Mouse (Mus musculus): ENCODE data around the gene Cnnm3. TPM values are rescaled to one million over a fixed set of nuclear protein-coding genes. Genes with fewer than 3 reads are reported as not detected.
A peak's percentile ranks its signal among the peaks of the same experiment; 100 is the strongest.

Gene Cnnm3
- polyA plus RNA-seq, 1 experiment from 2014 or later = 3.3 TPM

DNA sequence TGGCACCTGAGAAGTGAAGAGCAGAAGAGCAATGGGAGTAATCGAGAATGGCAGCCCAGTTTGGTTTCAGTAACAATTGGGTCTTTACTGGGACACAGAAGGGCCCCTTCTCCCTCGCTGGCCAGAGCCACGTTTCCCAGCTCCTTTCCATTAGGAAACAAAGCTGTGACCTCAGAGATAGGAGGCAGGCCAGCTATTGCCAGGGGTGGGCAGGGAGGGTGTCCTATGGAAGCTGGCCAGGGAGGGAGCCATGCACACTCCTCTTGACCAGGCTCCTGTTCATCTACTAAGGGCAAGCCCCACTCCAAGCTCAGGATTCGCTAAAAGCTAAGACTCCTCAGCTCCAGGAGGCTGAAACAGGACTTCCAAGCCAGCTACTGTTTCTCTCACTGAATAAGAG, 47.6 kb downstream of the Cnnm3 start:
- Histone ChIP-seq H3K9me3 (ENCODE audit: low read length) (no peaks in the 10 kb centered on the region), H3K27ac (ENCODE audit: low read length) (peak overlapping the region; percentile 99), H3K4me2 (replicated peaks; ENCODE audit: low read depth, low read length) (peak overlapping the region; percentile 84), H3K4me3 (ENCODE audit: low read depth, low read length) (no peak overlapping the region; the same call in 1 of the 2 replicates), H3K4me1 (ENCODE audit: insufficient read depth, low read depth, low read length) (peaks cover 24% of the 10 kb centered on the region), H3K9ac (replicated peaks; ENCODE audit: low read depth) (no peak overlapping the region), H3K27me3 (replicated peaks; ENCODE audit: insufficient read depth, low read length) (no peaks in the 10 kb centered on the region), H3K36me3 (ENCODE audit: insufficient read depth, low read length) (no peaks in the 10 kb centered on the region)
- ATAC-seq (no peak), DNase-seq (ENCODE audit: low spot score) (peak; percentile 57)
- WGBS = 13% methylated on average over 4 of the region's 4 CpGs
- peak; percentile 24; the same call in 1 of the 2 replicates for TF ChIP-seq CTCF (IDR thresholded peaks at IDR 0.05)
- TF ChIP-seq EP300 (IDR thresholded peaks at IDR 0.05) = no peak

- WGBS = 68% methylated on average over 5 of the region's 5 CpGs
- Histone ChIP-seq H3K9ac (replicated peaks; ENCODE audit: low read depth) (no peak overlapping the region), H3K4me2 (replicated peaks; ENCODE audit: low read depth, low read length) (no peak overlapping the region), H3K4me3 (ENCODE audit: low read depth, low read length) (no peak overlapping the region), H3K27me3 (replicated peaks; ENCODE audit: insufficient read depth, low read length) (no peaks in the 10 kb centered on the region), H3K27ac (ENCODE audit: low read length) (no peak overlapping the region), H3K36me3 (ENCODE audit: insufficient read depth, low read length) (no peaks in the 10 kb centered on the region), H3K9me3 (ENCODE audit: low read length) (no peaks in the 10 kb centered on the region), H3K4me1 (ENCODE audit: insufficient read depth, low read depth, low read length) (peaks cover 19% of the 10 kb centered on the region)
- ATAC-seq (no peak), DNase-seq (ENCODE audit: low spot score) (no peak)
- TF ChIP-seq CTCF (IDR thresholded peaks at IDR 0.05) (no peak), EP300 (IDR thresholded peaks at IDR 0.05) (no peak)
These were observed 48.2 kb downstream of the Cnnm3 start for GRCm38 (mm10) chr1:36559888-36560287.

GRCm38 (mm10) chr1:36560903-36561302, 49.2 kb downstream of the Cnnm3 start:
- peaks cover 8% of the 10 kb centered on the region for H3K4me1 ChIP-seq (ENCODE audit: insufficient read depth, low read depth, low read length)
- H3K9me3 ChIP-seq (ENCODE audit: low read length) = no peaks in the 10 kb centered on the region
- 47% methylated on average over 6 of the region's 6 CpGs for WGBS
- DNase-seq (ENCODE audit: low spot score) (no peak), ATAC-seq (no peak)
- H3K27me3 ChIP-seq (replicated peaks; ENCODE audit: insufficient read depth, low read length) = no peaks in the 10 kb centered on the region
- no peak overlapping the region for H3K4me2 ChIP-seq (replicated peaks; ENCODE audit: low read depth, low read length)
- no peaks in the 10 kb centered on the region for H3K36me3 ChIP-seq (ENCODE audit: insufficient read depth, low read length)
- H3K27ac ChIP-seq (ENCODE audit: low read length) = no peak overlapping the region
- no peak overlapping the region for H3K4me3 ChIP-seq (ENCODE audit: low read depth, low read length)
- no peak overlapping the region for H3K9ac ChIP-seq (replicated peaks; ENCODE audit: low read depth)
- TF ChIP-seq CTCF (IDR thresholded peaks at IDR 0.05) (no peak), EP300 (IDR thresholded peaks at IDR 0.05) (peak; percentile 72)

DNA sequence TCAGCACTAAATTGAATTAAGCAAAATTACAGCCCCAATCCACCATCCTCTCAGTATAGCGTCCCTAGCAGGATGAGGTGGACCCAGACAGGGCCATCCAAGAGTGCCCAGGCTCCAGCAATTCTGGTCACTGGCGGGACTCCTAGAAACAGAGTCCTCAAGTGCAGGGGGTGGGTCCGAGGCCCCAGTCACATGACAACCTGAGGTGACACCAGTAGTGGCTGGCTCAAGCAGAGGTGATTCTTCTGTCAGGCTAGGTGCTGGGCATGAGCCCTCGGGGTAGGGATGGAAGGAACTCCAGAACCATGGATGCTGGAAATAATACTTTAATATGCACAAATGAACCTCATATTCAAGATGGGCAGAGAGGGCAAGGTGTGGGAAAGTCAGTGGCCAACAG, 50.7 kb downstream of the Cnnm3 start:
- H3K27ac ChIP-seq (ENCODE audit: low read length) = no peak overlapping the region
- H3K4me3 ChIP-seq (ENCODE audit: low read depth, low read length) = no peak overlapping the region
- DNase-seq (ENCODE audit: low spot score) = no peak
- H3K27me3 ChIP-seq (replicated peaks; ENCODE audit: insufficient read depth, low read length) = no peaks in the 10 kb centered on the region
- WGBS = 60% methylated on average over 4 of the region's 4 CpGs
- H3K9ac ChIP-seq (replicated peaks; ENCODE audit: low read depth) = no peak overlapping the region
- peaks cover 7% of the 10 kb centered on the region for H3K4me1 ChIP-seq (ENCODE audit: insufficient read depth, low read depth, low read length)
- H3K9me3 ChIP-seq (ENCODE audit: low read length) = no peaks in the 10 kb centered on the region
- H3K36me3 ChIP-seq (ENCODE audit: insufficient read depth, low read length) = no peaks in the 10 kb centered on the region
- TF ChIP-seq CTCF (IDR thresholded peaks at IDR 0.05) (no peak), EP300 (IDR thresholded peaks at IDR 0.05) (no peak)
- no peak overlapping the region for H3K4me2 ChIP-seq (replicated peaks; ENCODE audit: low read depth, low read length)
- ATAC-seq = no peak

DNA sequence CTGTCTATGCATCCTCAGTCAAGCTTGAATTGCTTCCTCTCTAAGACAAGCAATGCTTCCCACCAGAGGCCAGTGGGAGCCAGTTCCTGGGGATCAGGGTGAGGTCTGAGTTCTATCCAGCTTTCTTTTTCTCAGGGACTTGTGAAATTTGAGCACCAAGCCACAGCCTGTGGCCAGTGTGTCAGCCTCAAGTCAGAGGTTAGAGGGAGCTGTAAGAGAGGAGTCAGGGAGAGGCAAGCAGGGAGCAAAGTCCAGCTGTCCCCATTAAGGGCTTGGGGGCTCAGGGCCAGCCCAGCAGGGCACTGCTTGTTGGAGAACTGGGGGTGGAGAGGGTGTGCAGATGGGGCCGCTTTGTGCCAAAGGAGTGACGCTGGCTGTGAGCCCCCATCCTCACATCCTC, 51.5 kb downstream of the Cnnm3 start:
- Histone ChIP-seq H3K4me2 (replicated peaks; ENCODE audit: low read depth, low read length) (no peak overlapping the region), H3K4me3 (ENCODE audit: low read depth, low read length) (no peak overlapping the region), H3K36me3 (ENCODE audit: insufficient read depth, low read length) (no peaks in the 10 kb centered on the region), H3K27me3 (replicated peaks; ENCODE audit: insufficient read depth, low read length) (no peaks in the 10 kb centered on the region), H3K9me3 (ENCODE audit: low read length) (no peaks in the 10 kb centered on the region), H3K9ac (replicated peaks; ENCODE audit: low read depth) (no peak overlapping the region), H3K4me1 (ENCODE audit: insufficient read depth, low read depth, low read length) (peaks cover 7% of the 10 kb centered on the region), H3K27ac (ENCODE audit: low read length) (no peak overlapping the region)
- TF ChIP-seq EP300 (IDR thresholded peaks at IDR 0.05) = no peak
- no peak for TF ChIP-seq CTCF (IDR thresholded peaks at IDR 0.05)
- DNase-seq (ENCODE audit: low spot score) (no peak), ATAC-seq (no peak)
- WGBS = 83% methylated on average over 2 of the region's 2 CpGs

DNA sequence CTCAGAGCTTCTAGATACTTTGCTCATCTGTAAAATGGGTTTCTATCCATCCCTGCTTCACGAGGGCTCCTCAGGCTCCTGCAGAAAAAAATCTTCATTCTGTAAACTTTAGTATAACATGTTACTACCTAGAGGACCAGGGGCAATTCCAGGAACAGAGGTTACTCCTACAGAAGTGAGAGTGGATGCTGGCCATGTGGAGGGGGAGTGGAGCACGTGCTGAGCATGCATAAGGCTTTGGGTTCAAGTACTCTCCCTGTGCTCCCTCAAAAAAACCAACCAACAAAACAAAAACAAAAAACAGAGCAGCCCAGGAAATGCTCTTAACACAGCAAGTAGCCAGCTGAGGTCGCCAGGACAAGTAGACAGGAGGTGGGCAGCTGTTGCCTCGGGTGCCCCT, 52.0 kb downstream of the Cnnm3 start:
- no peak for DNase-seq (ENCODE audit: low spot score)
- WGBS = 77% methylated on average over 4 of the region's 4 CpGs
- no peak overlapping the region for H3K9ac ChIP-seq (replicated peaks; ENCODE audit: low read depth)
- no peaks in the 10 kb centered on the region for H3K36me3 ChIP-seq (ENCODE audit: insufficient read depth, low read length)
- no peak overlapping the region for H3K4me3 ChIP-seq (ENCODE audit: low read depth, low read length)
- ATAC-seq = no peak
- TF ChIP-seq CTCF (IDR thresholded peaks at IDR 0.05) (no peak), EP300 (IDR thresholded peaks at IDR 0.05) (no peak)
- H3K4me2 ChIP-seq (replicated peaks; ENCODE audit: low read depth, low read length) = no peak overlapping the region
- H3K9me3 ChIP-seq (ENCODE audit: low read length) = no peaks in the 10 kb centered on the region
- H3K4me1 ChIP-seq (ENCODE audit: insufficient read depth, low read depth, low read length) = peaks cover 6% of the 10 kb centered on the region
- H3K27me3 ChIP-seq (replicated peaks; ENCODE audit: insufficient read depth, low read length) = no peaks in the 10 kb centered on the region
- no peak overlapping the region for H3K27ac ChIP-seq (ENCODE audit: low read length)

- H3K9ac ChIP-seq (replicated peaks; ENCODE audit: low read depth) = no peak overlapping the region
- no peak overlapping the region for H3K4me3 ChIP-seq (ENCODE audit: low read depth, low read length)
- H3K9me3 ChIP-seq (ENCODE audit: low read length) = no peaks in the 10 kb centered on the region
- WGBS = 73% methylated on average over 6 of the region's 6 CpGs
- H3K27ac ChIP-seq (ENCODE audit: low read length) = no peak overlapping the region
- no peak overlapping the region for H3K4me2 ChIP-seq (replicated peaks; ENCODE audit: low read depth, low read length)
- no peak for ATAC-seq
- H3K36me3 ChIP-seq (ENCODE audit: insufficient read depth, low read length) = no peaks in the 10 kb centered on the region
- TF ChIP-seq EP300 (IDR thresholded peaks at IDR 0.05) (no peak), CTCF (IDR thresholded peaks at IDR 0.05) (no peak)
- H3K27me3 ChIP-seq (replicated peaks; ENCODE audit: insufficient read depth, low read length) = no peaks in the 10 kb centered on the region
- peaks cover 5% of the 10 kb centered on the region for H3K4me1 ChIP-seq (ENCODE audit: insufficient read depth, low read depth, low read length)
- no peak for DNase-seq (ENCODE audit: low spot score)
These were observed 52.4 kb downstream of the Cnnm3 start for GRCm38 (mm10) chr1:36564101-36564500.
